Mouse (Mus musculus) heart, postnatal 10 days (tissue): ENCODE measurements around the gene Adgrl3. TPM values are rescaled to one million over a fixed set of nuclear protein-coding genes. Genes with fewer than 3 reads are reported as not detected.

Experiments
- DNase-seq, 2 experiments: peaks; one replicate each; pipeline ENCODE4 v3.0.0; 2021
- intact Hi-C: fragments of 180-260 bp; cut with DNase I; formaldehyde crosslinking; loops from one replicate; pipeline ENCODE4 v1.15.1; 2025
- total RNA-seq, 2 experiments: library from RNA; stranded (reverse); gene quantifications; 2 replicates each; pipeline ENCODE4 v1.2.3; 2021

The Adgrl3 gene
- total RNA-seq, 2 experiments from 2014 or later = 8.8 to 9.1 TPM

- intact Hi-C loops = no loop called here
- DNase-seq = no peak
Measured at GRCm38 (mm10) chr5:81623846-81624245, 603.9 kb downstream of the Adgrl3 start.

DNA sequence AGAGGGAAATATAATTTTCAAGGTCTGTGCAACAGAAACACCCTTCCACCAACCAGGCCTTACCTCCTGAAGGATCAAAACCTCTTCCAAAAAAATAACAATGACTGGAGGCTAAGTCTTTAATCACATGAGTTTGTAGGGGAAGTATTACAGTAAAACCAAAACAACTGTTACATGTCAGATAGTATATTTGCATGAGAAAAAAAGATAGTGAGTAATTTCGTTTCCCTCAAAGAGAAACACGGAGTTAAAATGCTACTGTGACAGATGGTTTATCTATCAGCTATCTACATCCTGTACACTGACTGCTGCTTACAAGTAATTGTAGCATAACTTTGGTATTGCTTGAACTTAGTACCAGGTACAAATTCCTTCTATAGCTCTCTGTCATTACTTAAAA, 616.2 kb downstream of the Adgrl3 start:
- DNase-seq = no peak

DNA sequence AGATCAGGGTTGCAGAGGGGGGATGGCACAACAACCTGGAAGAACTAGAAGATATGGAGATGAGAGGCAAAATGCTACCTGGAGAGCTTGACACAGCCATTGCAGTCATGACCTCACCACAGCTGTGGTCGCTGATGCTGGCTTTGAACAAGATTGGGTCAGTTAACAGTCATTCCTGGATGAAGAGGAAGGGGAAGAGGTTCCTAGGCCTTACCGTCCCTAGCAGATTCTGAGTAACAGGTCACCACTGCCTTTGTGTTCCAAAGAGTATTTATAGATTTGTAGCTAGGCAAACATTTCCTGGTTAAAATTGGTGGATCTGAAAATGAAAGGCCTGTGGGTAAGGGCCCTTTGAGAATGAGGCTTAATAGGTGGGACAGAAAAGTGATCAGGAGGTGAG, 618.5 kb downstream of the Adgrl3 start:
- intact Hi-C loops = no loop called here
- DNase-seq = no peak

More for the DNA sequence above, 616.2 kb downstream of the Adgrl3 start:
- intact Hi-C loops = no loop called here

DNA sequence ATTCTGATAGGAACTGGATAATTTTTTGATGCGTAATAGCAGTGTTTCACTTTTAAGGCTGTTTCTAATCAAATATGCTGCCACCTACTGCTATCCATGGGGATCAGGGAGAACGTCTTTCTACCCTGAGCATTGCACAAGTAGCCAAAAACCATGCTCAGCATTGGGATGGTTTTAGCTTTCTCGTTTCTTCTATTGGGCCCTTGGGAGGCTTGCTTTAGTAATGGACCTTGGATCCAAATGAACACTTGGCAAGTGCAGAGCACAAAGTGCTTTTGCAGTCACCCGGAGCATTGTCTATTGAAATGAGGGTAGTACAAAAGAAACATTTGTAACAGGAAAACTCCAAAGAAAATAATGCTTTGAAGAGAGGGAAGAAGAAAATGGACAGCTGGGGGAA, 620.2 kb downstream of the Adgrl3 start:
- intact Hi-C loops = no loop called here
- peak; percentile 8 to 9 for DNase-seq

DNA sequence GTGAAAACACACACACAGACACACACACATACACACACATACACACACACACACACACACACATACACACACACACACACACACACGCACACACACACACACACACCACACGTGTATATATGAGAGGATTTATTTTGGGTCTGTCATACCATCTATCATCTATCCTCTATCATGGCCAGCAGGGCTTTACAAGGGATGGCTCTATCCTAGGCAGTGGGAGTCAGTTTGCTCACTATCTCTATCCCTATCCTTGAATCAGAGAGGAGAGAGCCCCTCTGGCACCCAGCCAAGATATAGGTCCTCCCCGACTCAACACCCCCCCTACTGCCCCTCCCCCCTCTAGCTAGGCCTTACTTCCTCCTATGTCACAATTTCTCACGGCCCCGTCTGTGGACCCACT, 625.6 kb downstream of the Adgrl3 start:
- intact Hi-C loops = no loop called here
- no peak for DNase-seq

- intact Hi-C loops = no loop called here
- DNase-seq = no peak
Measured at GRCm38 (mm10) chr5:81653941-81654340, 634.0 kb downstream of the Adgrl3 start.

DNA sequence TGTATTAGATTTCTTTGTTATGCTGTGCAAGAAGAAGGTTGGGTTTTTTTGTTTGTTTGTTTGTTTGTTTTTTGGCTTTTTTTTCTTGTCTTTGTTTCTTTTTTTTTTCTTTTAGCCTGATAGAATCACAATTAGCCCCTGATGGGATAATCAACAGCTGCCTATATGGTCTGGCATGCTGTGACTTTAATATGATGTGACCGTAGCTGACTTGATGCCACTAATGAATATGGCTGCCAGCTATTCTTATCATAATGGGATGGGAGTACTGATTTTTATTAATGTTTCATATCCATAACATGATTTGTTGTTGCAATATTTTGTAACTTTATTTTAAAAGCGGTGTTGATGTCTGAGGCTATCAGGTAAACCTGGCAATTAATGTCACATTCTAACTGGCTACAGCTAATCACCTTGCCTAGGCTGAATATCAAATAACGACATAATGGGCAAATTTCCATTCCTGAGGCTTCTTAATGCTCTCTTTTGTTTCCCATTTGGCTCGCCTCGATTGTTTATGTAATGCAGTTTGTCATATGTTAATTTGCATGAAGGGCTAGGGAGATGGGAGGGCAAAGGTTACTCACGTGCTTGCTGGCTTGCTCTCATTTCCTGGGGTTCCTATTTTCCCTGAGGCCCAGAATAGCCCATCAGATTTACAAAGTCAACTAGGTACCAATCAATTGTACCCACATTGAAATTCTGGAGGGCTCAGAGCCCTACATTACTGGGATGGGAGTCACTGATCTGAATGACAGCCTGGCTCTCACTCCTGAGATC, 641.9 kb downstream of the Adgrl3 start:
- DNase-seq = no peak
- intact Hi-C loops = no loop called here

GRCm38 (mm10) chr5:81671025-81671424, 651.1 kb downstream of the Adgrl3 start:
- intact Hi-C loops = no loop called here
- DNase-seq = no peak

DNA sequence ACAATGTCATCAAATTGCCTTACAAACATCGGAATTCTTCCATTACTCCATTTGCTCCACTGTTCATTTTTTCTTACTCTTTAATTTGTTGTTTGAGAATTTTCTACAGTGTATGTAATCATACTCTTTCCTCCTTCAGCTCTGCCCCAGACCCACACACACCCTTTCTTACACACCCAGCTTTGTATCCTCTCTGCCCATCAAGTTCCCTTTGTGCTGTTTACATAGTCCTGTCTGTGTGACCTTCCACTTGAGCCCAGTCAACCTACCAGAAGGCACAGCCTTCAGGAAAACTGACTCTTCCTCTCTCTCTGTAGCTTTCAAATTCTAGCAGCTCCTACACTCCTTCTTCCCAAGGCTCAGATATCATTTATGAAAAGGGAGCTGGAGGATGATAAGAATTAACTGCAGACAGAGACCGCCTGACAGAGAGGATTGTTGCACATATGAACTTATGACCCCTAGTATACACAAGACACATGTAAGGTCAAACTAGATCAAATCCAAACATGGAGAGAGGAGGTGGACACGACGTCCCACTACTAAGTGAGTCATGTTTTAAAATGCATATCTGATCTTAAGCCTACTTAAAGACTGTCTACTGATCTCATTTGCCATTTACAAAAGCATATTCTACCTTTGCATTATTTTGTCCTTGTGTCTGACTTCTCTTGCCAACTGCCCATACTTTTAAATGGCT, 654.5 kb downstream of the Adgrl3 start:
- DNase-seq = no peak
- intact Hi-C loops = no loop called here

GRCm38 (mm10) chr5:81674975-81675371, 655.0 kb downstream of the Adgrl3 start:
- DNase-seq = no peak
- intact Hi-C loops = no loop called here

- intact Hi-C loops = no loop called here
- DNase-seq = no peak
Measured at GRCm38 (mm10) chr5:81676896-81677295, 657.0 kb downstream of the Adgrl3 start.

DNA sequence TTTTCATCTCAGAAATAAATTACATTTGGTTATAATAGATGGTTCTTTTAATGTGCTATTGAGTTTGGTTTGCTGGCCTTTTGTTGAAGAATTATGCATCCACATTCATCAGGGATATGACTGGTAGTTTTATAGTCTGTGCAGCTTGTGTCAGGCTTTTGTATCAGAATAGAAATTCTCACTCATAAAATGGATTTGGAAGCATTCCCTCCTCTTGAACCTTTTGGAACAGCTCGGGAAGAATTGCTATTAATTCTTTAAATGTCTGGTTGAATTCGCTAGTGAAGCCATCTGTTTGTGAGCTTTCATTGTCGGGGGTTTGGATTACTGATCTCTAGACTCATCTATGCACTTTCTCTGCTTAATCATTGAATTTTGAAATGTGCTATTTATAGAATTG, 666.3 kb downstream of the Adgrl3 start:
- intact Hi-C loops = no loop called here
- DNase-seq = no peak

- intact Hi-C loops = no loop called here
- DNase-seq = peak; percentile 26 to 35
Measured at GRCm38 (mm10) chr5:81686845-81687244, 666.9 kb downstream of the Adgrl3 start.

GRCm38 (mm10) chr5:81729620-81730019, 709.7 kb downstream of the Adgrl3 start:
- intact Hi-C loops = no loop called here

DNA sequence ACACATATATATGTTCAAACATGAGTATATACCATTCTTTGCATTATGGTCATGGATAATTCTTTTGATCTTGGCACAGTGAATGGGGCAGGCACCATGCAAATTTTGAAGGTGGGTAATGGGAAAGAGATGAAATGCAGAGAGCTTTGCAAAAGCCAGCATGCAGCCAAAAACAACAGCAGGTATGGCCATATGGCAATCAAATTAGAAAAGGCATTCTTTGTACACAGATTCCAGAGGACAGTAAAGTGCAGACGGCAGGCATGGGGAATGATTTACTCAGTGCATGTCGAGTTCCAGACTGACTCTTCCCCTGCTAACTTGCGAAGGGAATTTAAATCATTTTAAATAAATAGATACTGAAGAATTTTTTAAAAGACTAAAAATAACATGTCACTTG, 716.1 kb downstream of the Adgrl3 start:
- no peak for DNase-seq
- intact Hi-C loops = no loop called here

More at GRCm38 (mm10) chr5:81729620-81730019, 709.7 kb downstream of the Adgrl3 start:
- DNase-seq = no peak

GRCm38 (mm10) chr5:81738286-81739032, 718.5 kb downstream of the Adgrl3 start:
- DNase-seq = no peak
- intact Hi-C loops = no loop called here

- intact Hi-C loops = no loop called here
- no peak for DNase-seq
Measured at GRCm38 (mm10) chr5:81752426-81752825, 732.5 kb downstream of the Adgrl3 start.

DNA sequence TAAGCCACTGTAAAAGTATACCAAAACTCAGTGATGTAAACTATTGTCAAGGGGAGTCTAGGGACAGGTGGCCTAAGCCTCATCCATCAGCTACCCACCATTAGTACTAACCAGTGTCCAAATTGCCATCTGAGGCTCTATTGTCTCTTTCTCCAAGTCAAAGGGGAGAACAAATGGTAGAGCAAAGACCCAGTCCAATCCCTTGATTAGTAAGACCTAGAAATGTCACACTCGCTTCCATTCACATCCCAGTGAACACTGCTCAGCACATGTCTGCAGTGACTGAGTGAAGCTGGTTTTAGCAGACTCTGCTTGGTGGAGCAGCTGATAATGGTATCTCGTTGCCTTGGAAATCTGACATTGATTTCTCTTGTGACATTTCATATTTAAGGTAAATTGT, 735.8 kb downstream of the Adgrl3 start:
- no peak for DNase-seq
- intact Hi-C loops = no loop called here

- DNase-seq = no peak
- intact Hi-C loops = no loop called here
Measured at GRCm38 (mm10) chr5:81757093-81757725, 737.3 kb downstream of the Adgrl3 start.

DNA sequence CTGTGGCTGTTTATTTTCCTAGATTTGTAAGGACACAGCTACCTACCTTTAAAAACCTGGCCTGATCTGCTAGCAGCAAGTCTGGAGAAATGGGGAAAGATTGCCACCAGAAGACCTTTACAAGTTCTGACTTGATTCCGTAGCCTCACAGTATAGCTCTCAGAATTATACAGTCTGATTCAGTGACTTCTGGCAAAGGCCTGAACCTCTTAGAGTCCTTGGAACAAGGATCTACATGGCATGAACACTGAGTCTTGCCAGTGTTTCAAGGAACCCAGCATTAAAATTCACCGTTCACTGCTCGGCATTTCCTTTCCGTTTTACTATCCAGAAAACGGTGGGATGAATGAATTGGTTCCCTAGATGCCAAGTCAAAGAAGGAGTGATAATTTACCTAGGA, 756.3 kb downstream of the Adgrl3 start:
- intact Hi-C loops = no loop called here
- DNase-seq = no peak

DNA sequence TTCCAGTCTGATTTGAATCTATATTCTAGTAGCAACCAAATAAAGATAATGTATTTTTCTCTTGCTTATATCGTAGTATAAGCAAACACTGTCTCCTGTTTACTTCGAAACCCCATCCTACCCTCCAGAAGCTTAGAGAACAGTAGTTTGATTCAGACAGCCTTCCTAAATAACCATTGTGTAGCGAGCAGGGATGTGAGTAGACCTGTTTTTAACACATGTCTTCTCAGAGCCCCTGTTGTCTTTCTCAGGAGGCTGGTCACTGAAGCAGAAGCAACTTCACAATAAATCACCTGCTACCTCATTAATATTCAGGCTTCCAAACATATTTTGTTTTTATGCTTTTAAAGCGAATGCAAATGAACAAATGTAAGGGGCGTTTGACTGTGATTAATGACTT, 756.8 kb downstream of the Adgrl3 start:
- no peak for DNase-seq
- intact Hi-C loops = no loop called here
